Mouse (Mus musculus) CH12.LX (cell line): Measurements from ENCODE around the gene Sgsm1. TPM values are rescaled to one million over a fixed set of nuclear protein-coding genes. Genes with fewer than 3 reads are reported as not detected.

ENCODE experiments used
- DNase-seq: peaks from one replicate; pipeline ENCODE4 v3.0.0-alpha.2; 2013; ENCODE audit errors: extremely low read depth
- H3K27ac ChIP-seq: 2 replicates; pipeline ENCODE4 v1.5.1; 2012; ENCODE audit warnings: low read depth, mild to moderate bottlenecking, control low read depth, moderate library complexity; ENCODE audit not compliant: insufficient read depth
- H3K27me3 ChIP-seq: replicated peaks from 2 replicates; pipeline ENCODE3; 2012; ENCODE audit warnings: inconsistent platforms
- H3K36me3 ChIP-seq, 2 experiments: replicated peaks in 1 of 2; 2 replicates each; pipeline versions ENCODE3 to v1.6.1; 2012; ENCODE audit warnings: inconsistent platforms in 1 of 2, low read length in 1 of 2, mild to moderate bottlenecking in 1 of 2, mixed read lengths in 1 of 2, moderate library complexity in 1 of 2; ENCODE audit not compliant: control insufficient read depth in 1 of 2, insufficient read depth in 1 of 2
- H3K4me1 ChIP-seq, 2 experiments: 2 replicates each; pipeline ENCODE4 v1.6.1; 2012; ENCODE audit warnings: inconsistent platforms in 1 of 2, moderate library complexity in 1 of 2; ENCODE audit not compliant: insufficient read depth in 2 of 2, control insufficient read depth in 1 of 2
- H3K4me2 ChIP-seq: 2 replicates; pipeline ENCODE4 v1.6.1; 2012; ENCODE audit warnings: low read depth, mild to moderate bottlenecking, control low read depth; ENCODE audit not compliant: poor library complexity, insufficient read depth, severe bottlenecking
- H3K4me3 ChIP-seq, 3 experiments: fragments of 150-350 bp in 1 of 3; sonication (generic) in 1 of 3; replicated peaks in 1 of 3; 2 replicates each; pipeline versions ENCODE3 to v1.5.1; 2011 to 2012; ENCODE audit warnings: low read depth in 2 of 3, low read length in 2 of 3, mild to moderate bottlenecking in 2 of 3, moderate library complexity in 2 of 3, control low read depth in 1 of 3, improper control_type of control experiment in 1 of 3, inconsistent platforms in 1 of 3, mixed read lengths in 1 of 3; ENCODE audit not compliant: poor library complexity in 1 of 3
- H3K79me2 ChIP-seq: replicated peaks from 2 replicates; pipeline ENCODE4 v1.6.1; 2012; ENCODE audit warnings: mild to moderate bottlenecking, moderate library complexity; ENCODE audit not compliant: control insufficient read depth, poor library complexity, insufficient read depth, severe bottlenecking; ENCODE audit errors: extremely low read depth
- H3K9ac ChIP-seq: 2 replicates; pipeline ENCODE4 v1.6.1; 2012; ENCODE audit warnings: low read depth, mild to moderate bottlenecking, control low read depth, moderate library complexity; ENCODE audit not compliant: insufficient read depth
- H3K9me3 ChIP-seq: replicated peaks from 2 replicates; pipeline ENCODE3; 2012; ENCODE audit warnings: low read length, inconsistent platforms, mixed read lengths
- CHD1 ChIP-seq: IDR thresholded peaks from 2 replicates; pipeline ENCODE4 v1.6.1; 2012; ENCODE audit warnings: low read depth, low read length, improper control_type of control experiment, inconsistent platforms
- CHD2 ChIP-seq: IDR thresholded peaks from 2 replicates; pipeline ENCODE4 v1.6.1; 2011; ENCODE audit warnings: low read length, improper control_type of control experiment
- ELF1 ChIP-seq: IDR thresholded peaks from 2 replicates; pipeline ENCODE4 v1.6.1; 2014; ENCODE audit warnings: low read depth, mild to moderate bottlenecking, inconsistent platforms, low read length, improper control_type of control experiment
- NELFE ChIP-seq: IDR thresholded peaks from 2 replicates; pipeline ENCODE4 v1.6.1; 2011; ENCODE audit warnings: low read depth, low read length, improper control_type of control experiment
- POLR2A ChIP-seq: IDR thresholded peaks from 2 replicates; pipeline ENCODE4 v1.6.1; 2011; ENCODE audit warnings: low read depth, mild to moderate bottlenecking, improper control_type of control experiment, low read length
- POLR2AphosphoS2 ChIP-seq: IDR thresholded peaks from 2 replicates; pipeline ENCODE4 v1.6.1; 2011; ENCODE audit warnings: low read depth, low read length, improper control_type of control experiment
- SIN3A ChIP-seq: IDR thresholded peaks from 2 replicates; pipeline ENCODE4 v1.6.1; 2012; ENCODE audit warnings: low read length, improper control_type of control experiment, inconsistent platforms
- UBTF ChIP-seq: IDR thresholded peaks from 2 replicates; pipeline ENCODE4 v1.6.1; 2012; ENCODE audit warnings: low read depth, mild to moderate bottlenecking, inconsistent platforms, low read length, improper control_type of control experiment, moderate library complexity
- USF2 ChIP-seq: conservative IDR thresholded peaks from 2 replicates; pipeline ENCODE4 v1.6.1; 2011; ENCODE audit warnings: low read depth, low read length, improper control_type of control experiment
- dilution Hi-C: fragments of 300-500 bp; cut with MboI; formaldehyde crosslinking; loops from 2 replicates; pipeline ENCODE4 v1.14.3; 2020; ENCODE audit warnings: low sequenced_read_pairs; ENCODE audit not compliant: extremely low pct_unique_long_range_greater_than_20kb, extremely low pct_ligation_motif_present
- in situ Hi-C: fragments of 300-500 bp; cut with MboI; formaldehyde crosslinking; loops from 3 replicates; pipeline ENCODE4 v1.14.3; 2019; ENCODE audit warnings: low sequenced_read_pairs, low pct_ligation_motif_present, low pct_unique_long_range_greater_than_20kb, mixed read lengths
- polyA plus RNA-seq: library from polyadenylated mRNA; unstranded; fragments of >175 nt; gene quantifications from 2 replicates; pipeline ENCODE4 v1.2.1, GENCODE M21; 2012; ENCODE audit warnings: low read depth; ENCODE audit not compliant: insufficient read length
- total RNA-seq, 2 experiments: library from RNA; depleted of rRNA; stranded (reverse); fragments of 300-350 nt in 1 of 2; fragments of >200 nt in 1 of 2; gene quantifications; 2 replicates each; pipeline ENCODE4 v1.2.3; 2012 to 2014

The Sgsm1 gene
- total and polyA plus RNA-seq, 3 experiments: 0.08 TPM; not detected in 2

- no peaks in the 10 kb centered on the region for H3K4me1 ChIP-seq
- H3K36me3 ChIP-seq: no peaks in the 10 kb centered on the region
- in situ Hi-C loops: no loop called here
- no peak for TF ChIP-seq CHD2
- dilution Hi-C loops: no loop called here
- H3K79me2 ChIP-seq: no peaks in the 10 kb centered on the region
- no peak overlapping the region for H3K4me3 ChIP-seq
- no peak for DNase-seq
- H3K27me3 ChIP-seq: peaks cover 53% of the 10 kb centered on the region
- no peak overlapping the region for H3K4me2 ChIP-seq
- H3K27ac ChIP-seq: no peak overlapping the region
- no peak overlapping the region for H3K9ac ChIP-seq
- no peaks in the 10 kb centered on the region for H3K9me3 ChIP-seq
These were observed 43.7 kb upstream of the Sgsm1 start for GRCm38 (mm10) chr5:113354311-113354710.

GRCm38 (mm10) chr5:113352636-113353035 lies 42.0 kb upstream of the Sgsm1 start:
- in situ Hi-C loops: no loop called here
- H3K4me2 ChIP-seq: no peak overlapping the region
- no peak overlapping the region for H3K4me3 ChIP-seq
- H3K9me3 ChIP-seq: no peaks in the 10 kb centered on the region
- H3K27me3 ChIP-seq: peaks cover 52% of the 10 kb centered on the region
- DNase-seq: no peak
- no peak overlapping the region for H3K27ac ChIP-seq
- dilution Hi-C loops: no loop called here
- no peaks in the 10 kb centered on the region for H3K79me2 ChIP-seq
- H3K4me1 ChIP-seq: no peaks in the 10 kb centered on the region
- no peaks in the 10 kb centered on the region for H3K36me3 ChIP-seq
- no peak for TF ChIP-seq USF2
- no peak for TF ChIP-seq POLR2AphosphoS2
- TF ChIP-seq NELFE: no peak
- H3K9ac ChIP-seq: no peak overlapping the region

- no peak overlapping the region for H3K4me3 ChIP-seq
- in situ Hi-C loops: no loop called here
- no peaks in the 10 kb centered on the region for H3K4me1 ChIP-seq
- H3K27ac ChIP-seq: no peak overlapping the region
- no peaks in the 10 kb centered on the region for H3K79me2 ChIP-seq
- DNase-seq: no peak
- no peaks in the 10 kb centered on the region for H3K9me3 ChIP-seq
- H3K27me3 ChIP-seq: peaks cover 48% of the 10 kb centered on the region
- dilution Hi-C loops: no loop called here
- TF ChIP-seq POLR2A: no peak
- TF ChIP-seq SIN3A: no peak
- no peak for TF ChIP-seq POLR2AphosphoS2
- TF ChIP-seq CHD1: no peak
- TF ChIP-seq ELF1: no peak
- no peak for TF ChIP-seq UBTF
- no peak overlapping the region for H3K9ac ChIP-seq
- no peak overlapping the region for H3K4me2 ChIP-seq
- no peaks in the 10 kb centered on the region for H3K36me3 ChIP-seq
These were observed 41.2 kb upstream of the Sgsm1 start for GRCm38 (mm10) chr5:113351768-113352167.
